Mouse (Mus musculus) MEL (cell line): ENCODE results near the gene Atp8b5.

ENCODE experiments used
- CTCF ChIP-seq, 3 experiments: IDR thresholded peaks in 2 of 3; conservative IDR thresholded peaks in 1 of 3; 2 replicates each; pipeline ENCODE4 v1.5.1; 2011 to 2012; ENCODE audit warnings: low read length in 3 of 3, low read depth in 2 of 3, mild to moderate bottlenecking in 2 of 3, improper control_type of control experiment in 1 of 3, inconsistent platforms in 1 of 3, mixed read lengths in 1 of 3, moderate library complexity in 1 of 3; ENCODE audit not compliant: control insufficient read depth in 1 of 3, insufficient read depth in 1 of 3, poor library complexity in 1 of 3, severe bottlenecking in 1 of 3
- GATA1 ChIP-seq: IDR thresholded peaks from 2 replicates; pipeline ENCODE4 v1.6.1; 2011; ENCODE audit warnings: low read depth, low read length, improper control_type of control experiment
- HCFC1 ChIP-seq: IDR thresholded peaks from 2 replicates; pipeline ENCODE4 v1.6.1; 2012; ENCODE audit warnings: low read depth, mild to moderate bottlenecking, inconsistent platforms, low read length, improper control_type of control experiment, moderate library complexity
- MEF2A ChIP-seq: IDR thresholded peaks from 2 replicates; pipeline ENCODE4 v1.6.1; 2014; ENCODE audit warnings: low read depth, mild to moderate bottlenecking, inconsistent platforms, low read length, improper control_type of control experiment; ENCODE audit not compliant: poor library complexity, insufficient replicate concordance, severe bottlenecking; ENCODE audit errors: extremely low read depth
- MXI1 ChIP-seq: IDR thresholded peaks from 2 replicates; pipeline ENCODE4 v1.6.1; 2011; ENCODE audit warnings: mild to moderate bottlenecking, low read depth, low read length, improper control_type of control experiment
- POLR2A ChIP-seq, 2 experiments: IDR thresholded peaks; 2 replicates each; pipeline ENCODE4 v1.6.1; 2011 to 2012; ENCODE audit warnings: low read length in 2 of 2, mild to moderate bottlenecking in 2 of 2, control low read depth in 1 of 2, improper control_type of control experiment in 1 of 2, low read depth in 1 of 2, moderate library complexity in 1 of 2; ENCODE audit not compliant: control insufficient read depth in 1 of 2, insufficient read depth in 1 of 2, poor library complexity in 1 of 2
- TAL1 ChIP-seq: IDR thresholded peaks from 2 replicates; pipeline ENCODE4 v1.6.1; 2012; ENCODE audit warnings: mild to moderate bottlenecking, inconsistent platforms, low read length, moderate library complexity, mixed read lengths
- USF1 ChIP-seq: IDR thresholded peaks from 2 replicates; pipeline ENCODE4 v1.6.1; 2014; ENCODE audit warnings: low read depth, mild to moderate bottlenecking, inconsistent platforms, low read length, improper control_type of control experiment, moderate library complexity

GRCm38 (mm10) chr4:43418450-43418849 is 151.5 kb downstream of the Atp8b5 start:
- TF ChIP-seq USF1 (no peak), CTCF (IDR thresholded peaks at IDR 0.05 in 2 of 3, conservative IDR thresholded peaks at IDR 0.05 in 1 of 3; ENCODE audit: control insufficient read depth in 1 of 3, insufficient read depth in 1 of 3, low read depth in 2 of 3, low read length in 3 of 3, poor library complexity in 1 of 3, severe bottlenecking in 1 of 3) (no peak), GATA1 (no peak), HCFC1 (0 out of 2 replicates have a peak, but pooled peaks have one; percentile 23), MEF2A (no peak), POLR2A (IDR thresholded peaks at IDR 0.05; ENCODE audit: control insufficient read depth in 1 of 2, insufficient read depth in 1 of 2, low read depth in 1 of 2, low read length in 2 of 2, poor library complexity in 1 of 2) (no peak), MXI1 (0 out of 2 replicates have a peak, but pooled peaks have one; percentile 41), TAL1 (no peak)
